Mouse (Mus musculus): ENCODE results near the gene Sfswap. TPM values are rescaled to one million over a fixed set of nuclear protein-coding genes. Genes with fewer than 3 reads are reported as not detected.

The Sfswap gene
- total and polyA plus RNA-seq, 2 experiments, result 18.9 to 32.9 TPM

DNA sequence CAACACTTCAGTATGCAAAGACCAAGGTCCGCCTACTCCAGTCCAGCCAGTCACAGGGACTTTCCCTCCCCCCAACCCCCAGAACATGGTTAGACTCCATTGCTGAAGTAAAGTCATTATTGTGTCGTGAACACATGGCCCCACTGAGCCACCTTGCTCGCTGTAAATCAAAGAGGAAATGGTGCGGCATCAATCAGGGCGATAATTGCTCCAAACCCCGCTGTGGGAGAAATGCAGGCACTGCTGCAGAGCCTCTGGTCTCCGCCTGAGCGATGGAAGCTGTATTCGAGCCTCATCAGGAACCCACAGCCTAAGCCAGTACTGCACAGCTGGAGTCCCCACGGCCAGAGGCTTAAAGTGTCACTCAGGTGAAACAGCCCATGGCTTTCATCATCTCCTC, 11.1 kb upstream of the Sfswap start:
- no peaks in the 10 kb centered on the region for H3K79me2 ChIP-seq (ENCODE audit: control insufficient read depth, insufficient read depth, low read length)
- no peak overlapping the region for H3K9ac ChIP-seq (ENCODE audit: low read depth, low read length)
- DNase-seq (ENCODE audit: extremely low read depth, low read depth, low spot score), result no peak
- H3K4me1 ChIP-seq (ENCODE audit: control insufficient read depth, insufficient read depth, low read length), result no peaks in the 10 kb centered on the region
- 50% methylated on average over 10 of the region's 10 CpGs for WGBS
- H3K36me3 ChIP-seq (ENCODE audit: control insufficient read depth, insufficient read depth, low read length), result no peaks in the 10 kb centered on the region
- no peak overlapping the region for H3K4me3 ChIP-seq (ENCODE audit: insufficient read depth, low read depth, low read length)
- TF ChIP-seq CTCF (IDR thresholded peaks at IDR 0.05; ENCODE audit: low read depth, low read length) (no peak), POLR2A (IDR thresholded peaks at IDR 0.05; ENCODE audit: extremely low read depth, insufficient read depth, low read length) (no peak)
- H3K27ac ChIP-seq (replicated peaks; ENCODE audit: insufficient read depth, low read depth, low read length), result no peak overlapping the region
- H3K27me3 ChIP-seq (ENCODE audit: control insufficient read depth, insufficient read depth, low read length), result no peaks in the 10 kb centered on the region; the same call in 1 of the 2 replicates

DNA sequence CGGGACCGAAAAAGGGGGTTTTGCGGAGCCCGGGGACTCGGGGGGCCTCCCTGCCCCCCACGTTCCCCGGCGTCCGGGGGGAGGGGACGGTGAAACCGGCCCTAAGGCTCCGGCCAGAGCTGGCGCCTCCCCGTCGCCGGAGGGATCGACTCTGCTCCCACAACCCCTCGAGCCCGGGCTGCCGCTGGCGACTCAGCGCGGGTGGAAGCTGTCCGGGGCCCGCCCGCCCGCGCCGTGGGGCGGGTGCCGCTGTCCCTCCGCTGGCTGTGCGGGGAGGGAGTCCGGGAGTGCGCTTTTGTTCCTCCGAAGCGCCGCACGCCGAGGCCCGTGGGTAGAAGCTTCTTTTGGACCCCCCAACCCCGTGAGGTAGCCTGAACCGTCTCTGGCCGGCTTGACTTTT, 650 bp downstream of the Sfswap start:
- peaks cover 12% of the 10 kb centered on the region for H3K36me3 ChIP-seq (ENCODE audit: control insufficient read depth, insufficient read depth, low read length)
- TF ChIP-seq POLR2A (IDR thresholded peaks at IDR 0.05; ENCODE audit: extremely low read depth, insufficient read depth, low read length), result no peak
- no peak for TF ChIP-seq CTCF (IDR thresholded peaks at IDR 0.05; ENCODE audit: low read depth, low read length)
- peaks cover 24% of the 10 kb centered on the region for H3K79me2 ChIP-seq (ENCODE audit: control insufficient read depth, insufficient read depth, low read length)
- DNase-seq (ENCODE audit: extremely low read depth, low read depth, low spot score), result no peak
- WGBS, result under 1% methylated on average over 44 of the region's 44 CpGs
- H3K4me3 ChIP-seq (ENCODE audit: insufficient read depth, low read depth, low read length), result peak overlapping the region; percentile 93
- peaks cover 5% of the 10 kb centered on the region for H3K4me1 ChIP-seq (ENCODE audit: control insufficient read depth, insufficient read depth, low read length)
- H3K27ac ChIP-seq (replicated peaks; ENCODE audit: insufficient read depth, low read depth, low read length), result peak overlapping the region; percentile 46; the same call in 1 of the 2 replicates
- no peaks in the 10 kb centered on the region for H3K27me3 ChIP-seq (ENCODE audit: control insufficient read depth, insufficient read depth, low read length)
- peak overlapping the region; percentile 95 for H3K9ac ChIP-seq (ENCODE audit: low read depth, low read length)

DNA sequence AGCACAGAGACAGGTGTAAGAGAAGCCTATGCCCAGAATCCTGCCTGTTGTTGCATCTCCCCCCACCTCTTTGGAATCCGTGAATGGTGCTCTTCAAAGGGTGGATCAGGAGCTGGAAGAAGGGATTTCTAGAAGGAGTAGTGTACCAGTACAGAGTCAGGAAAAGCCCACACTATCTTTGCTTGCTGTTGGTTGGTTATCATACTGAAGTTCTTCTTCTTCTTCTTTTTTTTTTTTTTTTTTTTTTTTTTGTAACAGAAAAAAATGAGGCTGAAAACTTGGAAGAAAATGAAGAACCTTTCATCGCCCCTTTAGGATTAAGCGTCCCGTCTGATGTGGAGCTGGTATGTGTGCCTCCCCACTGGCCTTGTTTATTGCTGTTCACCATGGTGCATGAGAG, 5.9 kb downstream of the Sfswap start:
- peaks cover 23% of the 10 kb centered on the region for H3K79me2 ChIP-seq (ENCODE audit: control insufficient read depth, insufficient read depth, low read length)
- H3K27ac ChIP-seq (replicated peaks; ENCODE audit: insufficient read depth, low read depth, low read length), result no peak overlapping the region
- H3K4me3 ChIP-seq (ENCODE audit: insufficient read depth, low read depth, low read length), result no peak overlapping the region
- H3K27me3 ChIP-seq (ENCODE audit: control insufficient read depth, insufficient read depth, low read length), result no peaks in the 10 kb centered on the region
- H3K4me1 ChIP-seq (ENCODE audit: control insufficient read depth, insufficient read depth, low read length), result peaks cover 5% of the 10 kb centered on the region
- no peak for TF ChIP-seq CTCF (IDR thresholded peaks at IDR 0.05; ENCODE audit: low read depth, low read length)
- no peak for TF ChIP-seq POLR2A (IDR thresholded peaks at IDR 0.05; ENCODE audit: extremely low read depth, insufficient read depth, low read length)
- peaks cover 43% of the 10 kb centered on the region for H3K36me3 ChIP-seq (ENCODE audit: control insufficient read depth, insufficient read depth, low read length)
- DNase-seq (ENCODE audit: extremely low read depth, low read depth, low spot score), result no peak
- WGBS, result 92% methylated on average over 4 of the region's 4 CpGs
- no peak overlapping the region for H3K9ac ChIP-seq (ENCODE audit: low read depth, low read length)

DNA sequence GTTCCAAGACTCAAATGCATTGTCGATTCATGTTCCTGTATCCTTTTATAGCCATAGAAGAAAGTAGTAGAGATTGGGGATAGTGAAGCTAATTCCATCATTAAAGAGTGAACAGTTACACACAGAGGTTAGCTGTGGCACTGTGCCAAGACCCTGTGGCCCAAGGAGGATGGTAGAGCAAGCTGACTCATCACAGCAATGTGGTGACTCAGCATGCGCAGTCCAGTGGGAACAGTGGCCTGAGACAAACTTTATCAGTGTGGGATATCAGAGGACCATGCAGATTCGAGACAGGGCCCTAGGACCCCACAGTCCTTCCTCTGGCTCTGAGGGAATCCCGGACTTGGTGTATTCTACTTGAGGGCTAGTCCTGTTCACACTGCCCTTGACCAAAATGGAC, 17.2 kb downstream of the Sfswap start:
- Histone ChIP-seq H3K27me3 (ENCODE audit: control insufficient read depth, insufficient read depth, low read length) (no peaks in the 10 kb centered on the region), H3K27ac (replicated peaks; ENCODE audit: insufficient read depth, low read depth, low read length) (no peak overlapping the region)

DNA sequence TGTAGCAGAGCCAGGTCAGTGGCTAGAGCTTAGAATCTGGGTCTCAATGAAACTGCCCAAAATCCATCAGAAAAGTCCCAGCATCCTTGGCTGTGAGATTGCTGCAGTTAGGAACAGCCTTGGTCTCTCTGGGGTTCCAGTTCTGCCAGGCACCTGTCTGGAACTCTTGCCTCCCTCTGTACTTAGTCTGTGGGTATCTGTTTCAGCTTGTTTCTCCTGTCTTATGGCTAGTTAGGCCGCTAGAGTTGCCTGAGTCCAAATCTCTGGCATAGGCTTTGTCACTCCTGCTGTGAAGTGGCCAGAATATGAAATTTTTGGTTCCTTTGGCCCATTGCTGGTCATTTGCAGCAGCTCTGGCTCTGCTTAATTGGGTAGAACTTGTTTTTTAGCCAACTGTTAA, 17.8 kb downstream of the Sfswap start:
- no peak overlapping the region for H3K27ac ChIP-seq (replicated peaks; ENCODE audit: insufficient read depth, low read depth, low read length)
- no peaks in the 10 kb centered on the region for H3K4me1 ChIP-seq (ENCODE audit: control insufficient read depth, insufficient read depth, low read length)
- no peak for TF ChIP-seq POLR2A (IDR thresholded peaks at IDR 0.05; ENCODE audit: extremely low read depth, insufficient read depth, low read length)
- TF ChIP-seq CTCF (IDR thresholded peaks at IDR 0.05; ENCODE audit: low read depth, low read length), result no peak
- H3K4me3 ChIP-seq (ENCODE audit: insufficient read depth, low read depth, low read length), result no peak overlapping the region
- 92% methylated on average over 1 of the region's 1 CpGs for WGBS
- H3K79me2 ChIP-seq (ENCODE audit: control insufficient read depth, insufficient read depth, low read length), result peaks cover 2% of the 10 kb centered on the region; the same call in 1 of the 2 replicates
- no peak overlapping the region for H3K9ac ChIP-seq (ENCODE audit: low read depth, low read length)
- no peaks in the 10 kb centered on the region for H3K27me3 ChIP-seq (ENCODE audit: control insufficient read depth, insufficient read depth, low read length)
- no peak for DNase-seq (ENCODE audit: extremely low read depth, low read depth, low spot score)
- peaks cover 47% of the 10 kb centered on the region for H3K36me3 ChIP-seq (ENCODE audit: control insufficient read depth, insufficient read depth, low read length)

More for the DNA sequence above, 17.2 kb downstream of the Sfswap start:
- Histone ChIP-seq H3K4me1 (ENCODE audit: control insufficient read depth, insufficient read depth, low read length) (no peaks in the 10 kb centered on the region), H3K9ac (ENCODE audit: low read depth, low read length) (no peak overlapping the region), H3K36me3 (ENCODE audit: control insufficient read depth, insufficient read depth, low read length) (peaks cover 52% of the 10 kb centered on the region), H3K79me2 (ENCODE audit: control insufficient read depth, insufficient read depth, low read length) (peaks cover 2% of the 10 kb centered on the region; the same call in 1 of the 2 replicates), H3K4me3 (ENCODE audit: insufficient read depth, low read depth, low read length) (no peak overlapping the region)
- TF ChIP-seq CTCF (IDR thresholded peaks at IDR 0.05; ENCODE audit: low read depth, low read length), result no peak
- no peak for TF ChIP-seq POLR2A (IDR thresholded peaks at IDR 0.05; ENCODE audit: extremely low read depth, insufficient read depth, low read length)
- 91% methylated on average over 4 of the region's 4 CpGs for WGBS
- no peak for DNase-seq (ENCODE audit: extremely low read depth, low read depth, low spot score)

DNA sequence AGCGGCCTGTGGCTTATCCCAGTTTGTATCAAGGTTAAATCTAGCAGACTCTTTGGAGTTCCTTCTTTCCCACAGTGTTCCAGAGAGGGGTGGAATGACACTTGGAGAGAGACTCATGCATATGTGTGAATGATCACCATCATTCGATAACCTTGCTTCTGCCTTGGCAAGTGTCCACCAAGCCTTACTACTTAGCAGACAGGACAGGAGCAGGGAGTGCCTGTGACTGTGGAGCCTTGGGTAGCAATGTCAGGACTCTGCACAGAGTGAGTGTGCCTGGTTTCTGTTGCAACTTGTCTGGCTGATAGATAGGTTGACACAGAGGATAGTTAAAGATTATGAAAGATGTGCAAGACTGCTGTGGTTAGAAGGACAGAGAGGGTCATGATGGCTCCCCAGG, 18.6 kb downstream of the Sfswap start:
- peaks cover 2% of the 10 kb centered on the region; the same call in 1 of the 2 replicates for H3K79me2 ChIP-seq (ENCODE audit: control insufficient read depth, insufficient read depth, low read length)
- H3K27ac ChIP-seq (replicated peaks; ENCODE audit: insufficient read depth, low read depth, low read length), result no peak overlapping the region
- no peak for TF ChIP-seq CTCF (IDR thresholded peaks at IDR 0.05; ENCODE audit: low read depth, low read length)
- TF ChIP-seq POLR2A (IDR thresholded peaks at IDR 0.05; ENCODE audit: extremely low read depth, insufficient read depth, low read length), result no peak
- no peak overlapping the region for H3K9ac ChIP-seq (ENCODE audit: low read depth, low read length)
- no peak for DNase-seq (ENCODE audit: extremely low read depth, low read depth, low spot score)
- no peaks in the 10 kb centered on the region for H3K4me1 ChIP-seq (ENCODE audit: control insufficient read depth, insufficient read depth, low read length)
- H3K27me3 ChIP-seq (ENCODE audit: control insufficient read depth, insufficient read depth, low read length), result no peaks in the 10 kb centered on the region
- H3K4me3 ChIP-seq (ENCODE audit: insufficient read depth, low read depth, low read length), result no peak overlapping the region
- peaks cover 41% of the 10 kb centered on the region for H3K36me3 ChIP-seq (ENCODE audit: control insufficient read depth, insufficient read depth, low read length)
- WGBS, result 84% methylated on average over 2 of the region's 2 CpGs

Data from liver, adult 2 months (tissue).